Mouse (Mus musculus) midbrain, embryonic 11.5 days (tissue): ENCODE results near the gene Rasgrf1. TPM values are rescaled to one million over a fixed set of nuclear protein-coding genes. Genes with fewer than 3 reads are reported as not detected.
A peak's percentile ranks its signal among the peaks of the same experiment; 100 is the strongest.

Source experiments
- ATAC-seq: fragments of 200-750 bp; cut with Nextera tagmentation; 2 replicates; pipeline ENCODE4 v1.8.0; 2017; ENCODE audit warnings: moderate TSS enrichment, moderate library complexity; ENCODE audit not compliant: low FRiP score
- DNase-seq: peaks from one replicate; pipeline ENCODE4 v3.0.0; 2015; ENCODE audit warnings: low spot score; ENCODE audit errors: missing footprints
- H3K27ac ChIP-seq: fragments of 300-500 bp; sonication (generic); 2 replicates; pipeline ENCODE4 v1.5.1; 2014; ENCODE audit warnings: low read depth, low read length
- H3K27me3 ChIP-seq: fragments of 300-500 bp; sonication (generic); 2 replicates; pipeline ENCODE4 v1.6.1; 2014; ENCODE audit warnings: mild to moderate bottlenecking, low read length, moderate library complexity, mixed read lengths; ENCODE audit not compliant: control insufficient read depth, insufficient read depth
- H3K36me3 ChIP-seq: fragments of 300-500 bp; sonication (generic); 2 replicates; pipeline ENCODE4 v1.6.1; 2014; ENCODE audit warnings: mild to moderate bottlenecking, low read length, moderate library complexity, mixed read lengths; ENCODE audit not compliant: control insufficient read depth, insufficient read depth
- H3K4me1 ChIP-seq: fragments of 300-500 bp; sonication (generic); 2 replicates; pipeline ENCODE4 v1.6.1; 2014; ENCODE audit warnings: low read length; ENCODE audit not compliant: control insufficient read depth, insufficient read depth
- H3K4me2 ChIP-seq: fragments of 300-500 bp; sonication (generic); 2 replicates; pipeline ENCODE4 v1.6.1; 2014; ENCODE audit warnings: mild to moderate bottlenecking, moderate library complexity
- H3K4me3 ChIP-seq: fragments of 300-500 bp; sonication (generic); 2 replicates; pipeline ENCODE4 v1.5.1; 2014; ENCODE audit warnings: low read depth, low read length
- H3K9ac ChIP-seq: fragments of 300-500 bp; sonication (generic); 2 replicates; pipeline ENCODE4 v1.6.1; 2014; ENCODE audit warnings: low read length
- H3K9me3 ChIP-seq: fragments of 300-500 bp; sonication (generic); 2 replicates; pipeline ENCODE4 v1.6.1; 2016; ENCODE audit warnings: low read length; ENCODE audit not compliant: control insufficient read depth
- WGBS: fragments of 180-500 bp; shearing (Covaris S2); extraction: QIAGEN DNeasy Blood & Tissue Kit; methylation state at CpG from one replicate; pipeline ENCODE4 v1.1.7; 2014; 5-methylcytosine and 5-hydroxymethylcytosine counted together
- polyA plus RNA-seq: library from polyadenylated mRNA; unstranded; fragments of >200 nt; fragmentation: Nextera tagmentation; extraction: Ambion mirVana; gene quantifications from 2 replicates; pipeline ENCODE4 v1.2.1, GENCODE M21; 2014

Rasgrf1 gene
- polyA plus RNA-seq: 0.07 and 0.18 TPM in 2 replicates

DNA sequence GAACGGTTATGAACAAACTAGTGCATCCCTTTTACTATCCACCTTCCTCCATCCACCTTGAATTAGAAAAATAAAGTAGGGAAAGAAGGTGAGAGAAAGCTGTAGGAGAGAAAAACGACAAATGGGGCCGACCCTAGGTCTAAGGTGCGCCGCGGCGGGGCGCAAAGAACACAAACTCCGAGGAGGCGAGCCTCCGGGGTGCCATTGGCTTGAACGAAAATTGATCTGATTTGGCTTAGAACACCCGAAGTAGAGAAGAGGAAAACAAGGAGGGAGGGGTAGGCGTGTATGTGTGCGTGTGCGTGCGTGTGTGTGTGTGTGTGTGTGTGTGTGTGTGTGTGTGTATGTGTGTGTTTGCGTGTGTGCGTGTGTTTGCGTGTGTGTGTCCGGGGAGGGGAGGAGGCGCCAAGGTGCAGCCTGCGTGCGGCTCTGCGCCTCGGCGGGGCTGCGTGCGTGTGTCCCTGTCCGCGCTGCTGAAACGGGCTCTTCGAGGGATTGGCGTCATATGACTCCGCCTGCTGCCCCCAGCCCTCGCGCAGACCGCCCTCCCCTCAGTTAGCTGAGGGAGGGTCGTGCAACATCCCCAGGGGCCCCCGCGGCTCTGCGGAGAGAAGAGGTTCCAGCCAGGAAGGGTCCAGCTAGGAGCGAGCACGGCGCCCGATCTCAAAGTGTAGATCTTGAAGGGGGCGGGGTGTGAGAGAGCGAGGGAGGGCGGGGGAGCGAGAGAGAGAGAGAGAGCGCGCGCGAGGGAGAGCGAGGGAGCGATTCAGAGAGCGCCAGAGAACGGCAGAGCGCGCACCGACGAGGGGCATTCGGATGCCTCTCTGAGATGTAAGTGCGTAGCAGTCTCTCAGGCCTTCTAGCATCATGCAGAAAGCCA lies at the start of gene Rasgrf1:
TSS of gene Rasgrf1 (plus strand) at position 778 of the 880 bp plus-strand sequence.
- H3K9me3 ChIP-seq: no peaks in the 10 kb centered on the region
- H3K4me3 ChIP-seq: peak within 1 kb of the TSS; percentile 47
- under 1% methylated on average over 61 of the region's 64 CpGs for WGBS
- peak within 1 kb of the TSS; percentile 42 for H3K9ac ChIP-seq
- H3K4me1 ChIP-seq: peaks cover 11% of the 10 kb centered on the region
- H3K27me3 ChIP-seq: peaks cover 68% of the 10 kb centered on the region
- ATAC-seq: peak; percentile 74
- H3K27ac ChIP-seq: no peak within 1 kb of the TSS
- no peaks in the 10 kb centered on the region for H3K36me3 ChIP-seq
- peak; percentile 97 for DNase-seq
- peak within 1 kb of the TSS; percentile 78 for H3K4me2 ChIP-seq

DNA sequence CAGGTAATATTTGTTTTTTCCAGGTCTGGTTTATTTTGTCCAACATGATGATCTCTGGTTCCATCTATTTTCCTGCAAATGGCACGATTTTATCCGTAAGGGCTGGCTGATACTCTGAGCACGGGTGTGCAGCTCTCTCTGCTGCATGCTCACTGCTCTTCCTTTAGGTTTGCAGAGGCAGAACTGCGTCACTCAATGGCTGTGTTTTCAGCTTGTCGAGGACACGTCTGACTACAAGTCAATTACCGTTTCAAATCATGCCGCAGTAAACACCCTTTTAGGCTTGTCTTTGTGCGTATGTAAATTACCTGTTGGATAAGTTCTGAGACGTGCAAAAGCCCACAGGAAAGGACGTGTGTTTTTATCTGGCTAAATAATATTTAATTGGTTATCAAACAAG lies 49.6 kb upstream of the Rasgrf1 start:
- no peak overlapping the region for H3K4me2 ChIP-seq
- no peaks in the 10 kb centered on the region for H3K9me3 ChIP-seq
- H3K27me3 ChIP-seq: no peaks in the 10 kb centered on the region
- H3K4me3 ChIP-seq: no peak overlapping the region
- H3K4me1 ChIP-seq: no peaks in the 10 kb centered on the region
- ATAC-seq: peak; percentile 42; the same call in 1 of the 2 replicates
- no peak overlapping the region for H3K9ac ChIP-seq
- no peak overlapping the region for H3K27ac ChIP-seq
- no peak for DNase-seq
- H3K36me3 ChIP-seq: no peaks in the 10 kb centered on the region
- WGBS: 71% methylated on average over 11 of the region's 11 CpGs

DNA sequence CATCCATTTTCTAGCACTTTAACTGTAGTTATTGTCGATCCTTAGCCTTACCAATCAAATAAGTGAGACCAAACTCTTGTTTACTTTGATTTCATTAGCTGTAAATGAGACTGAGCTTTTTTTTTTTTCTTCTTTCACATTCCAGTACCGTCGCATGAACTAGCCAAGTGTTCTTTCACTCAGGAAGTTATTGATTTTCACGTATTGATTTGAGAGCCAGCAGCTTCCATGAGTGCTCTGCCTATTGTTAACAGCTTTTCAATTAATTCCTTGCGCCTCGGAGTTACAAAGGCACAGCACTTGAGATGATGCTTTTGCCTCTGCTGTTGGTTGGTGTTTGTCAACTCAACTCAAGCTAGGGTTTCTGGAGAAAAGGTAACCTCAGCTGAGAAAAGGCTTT lies 49.1 kb upstream of the Rasgrf1 start:
- no peaks in the 10 kb centered on the region for H3K4me1 ChIP-seq
- no peaks in the 10 kb centered on the region for H3K36me3 ChIP-seq
- no peak overlapping the region for H3K9ac ChIP-seq
- DNase-seq: no peak
- peak; percentile 68; the same call in 1 of the 2 replicates for ATAC-seq
- no peak overlapping the region for H3K4me3 ChIP-seq
- no peak overlapping the region for H3K27ac ChIP-seq
- no peak overlapping the region for H3K4me2 ChIP-seq
- H3K27me3 ChIP-seq: no peaks in the 10 kb centered on the region
- WGBS: 64% methylated on average over 6 of the region's 6 CpGs
- H3K9me3 ChIP-seq: no peaks in the 10 kb centered on the region

DNA sequence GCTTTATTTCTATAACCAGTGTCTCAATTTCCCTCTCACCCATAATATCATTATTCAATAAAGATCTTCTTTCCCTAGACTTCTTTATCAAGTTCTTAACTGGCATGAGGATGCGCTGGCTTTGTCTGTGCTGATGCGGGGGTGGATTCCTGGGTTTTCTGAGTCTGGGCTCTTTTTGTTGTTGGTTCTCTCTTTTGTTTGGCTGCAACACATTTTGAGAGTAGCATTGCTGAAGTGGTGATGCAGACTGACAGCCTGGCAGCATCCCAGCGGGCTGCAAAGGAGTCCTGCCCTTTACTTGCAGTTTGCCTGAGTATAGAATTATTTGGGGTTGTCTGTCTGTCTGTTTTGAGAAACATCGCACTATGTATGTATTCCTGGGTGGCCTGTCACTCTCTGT lies 42.6 kb upstream of the Rasgrf1 start:
- 24% methylated on average over 4 of the region's 4 CpGs for WGBS
- peaks cover 11% of the 10 kb centered on the region; the same call in 1 of the 2 replicates for H3K27me3 ChIP-seq
- ATAC-seq (no peak), DNase-seq (no peak)
- H3K9me3 ChIP-seq: no peaks in the 10 kb centered on the region
- H3K9ac ChIP-seq: no peak overlapping the region
- H3K4me2 ChIP-seq: no peak overlapping the region
- no peak overlapping the region for H3K27ac ChIP-seq
- no peaks in the 10 kb centered on the region for H3K36me3 ChIP-seq
- H3K4me3 ChIP-seq: no peak overlapping the region
- H3K4me1 ChIP-seq: no peaks in the 10 kb centered on the region

DNA sequence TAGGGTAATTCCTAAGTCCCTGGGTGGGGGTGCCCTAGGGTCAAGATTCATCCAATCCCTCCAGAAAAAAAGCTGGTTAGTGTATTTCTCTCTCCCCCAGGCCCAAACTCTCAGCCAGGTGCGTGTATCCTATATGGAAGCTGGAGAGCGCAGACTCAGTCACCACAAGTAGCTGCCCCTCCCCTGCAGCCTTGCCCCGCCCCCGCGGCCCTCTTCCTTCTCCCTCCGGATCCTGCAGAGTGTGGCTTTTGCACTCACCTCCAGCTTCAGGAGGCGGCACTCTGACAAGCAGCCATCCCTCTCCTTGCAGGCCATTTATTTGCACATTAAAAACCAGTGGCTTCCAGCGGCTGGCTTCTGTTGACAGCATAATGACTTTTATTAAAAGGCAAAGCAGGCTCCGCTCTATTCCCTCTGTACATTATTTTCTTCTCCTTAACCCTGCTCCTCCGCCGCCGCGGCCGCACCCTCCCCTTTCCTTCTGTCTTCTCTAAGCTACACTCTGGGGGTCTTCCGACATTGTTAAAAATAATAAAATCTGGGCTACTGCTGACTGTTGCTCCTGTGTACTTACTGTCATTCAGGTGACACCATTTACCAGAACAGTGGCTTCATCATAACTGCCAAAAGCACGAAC lies 41.5 kb upstream of the Rasgrf1 start:
- Histone ChIP-seq H3K4me1 (no peaks in the 10 kb centered on the region), H3K4me3 (no peak overlapping the region), H3K27ac (no peak overlapping the region), H3K27me3 (peaks cover 11% of the 10 kb centered on the region; the same call in 1 of the 2 replicates), H3K36me3 (no peaks in the 10 kb centered on the region), H3K9ac (no peak overlapping the region), H3K4me2 (peak overlapping the region; percentile 6; the same call in 1 of the 2 replicates), H3K9me3 (no peaks in the 10 kb centered on the region)
- DNase-seq: no peak
- peak; percentile 66 for ATAC-seq
- WGBS: 4% methylated on average over 16 of the region's 16 CpGs

DNA sequence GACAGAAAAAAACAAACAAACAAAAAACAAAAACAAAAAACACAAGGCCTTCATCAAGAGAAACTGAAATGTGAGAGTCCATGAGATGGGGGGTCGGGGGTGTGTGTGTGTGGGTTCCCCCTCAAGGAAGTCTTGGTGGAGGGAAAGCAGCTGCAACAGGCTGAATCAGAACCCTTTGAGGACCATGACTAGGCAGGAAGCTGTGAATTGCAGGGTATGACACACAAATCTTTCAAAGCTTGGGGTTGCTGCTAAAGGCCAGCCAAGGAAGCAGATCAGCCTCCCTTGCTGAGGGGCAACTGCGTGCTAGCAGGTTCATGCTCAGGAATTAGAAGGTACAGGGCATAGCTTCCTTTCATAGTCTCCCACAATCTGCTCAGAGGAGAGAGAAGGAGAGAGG lies 40.1 kb upstream of the Rasgrf1 start:
- H3K27me3 ChIP-seq: peaks cover 17% of the 10 kb centered on the region
- no peaks in the 10 kb centered on the region for H3K9me3 ChIP-seq
- H3K36me3 ChIP-seq: no peaks in the 10 kb centered on the region
- DNase-seq (no peak), ATAC-seq (no peak)
- no peak overlapping the region for H3K9ac ChIP-seq
- 12% methylated on average over 2 of the region's 2 CpGs for WGBS
- H3K4me1 ChIP-seq: no peaks in the 10 kb centered on the region
- H3K27ac ChIP-seq: no peak overlapping the region
- H3K4me3 ChIP-seq: no peak overlapping the region
- H3K4me2 ChIP-seq: no peak overlapping the region

DNA sequence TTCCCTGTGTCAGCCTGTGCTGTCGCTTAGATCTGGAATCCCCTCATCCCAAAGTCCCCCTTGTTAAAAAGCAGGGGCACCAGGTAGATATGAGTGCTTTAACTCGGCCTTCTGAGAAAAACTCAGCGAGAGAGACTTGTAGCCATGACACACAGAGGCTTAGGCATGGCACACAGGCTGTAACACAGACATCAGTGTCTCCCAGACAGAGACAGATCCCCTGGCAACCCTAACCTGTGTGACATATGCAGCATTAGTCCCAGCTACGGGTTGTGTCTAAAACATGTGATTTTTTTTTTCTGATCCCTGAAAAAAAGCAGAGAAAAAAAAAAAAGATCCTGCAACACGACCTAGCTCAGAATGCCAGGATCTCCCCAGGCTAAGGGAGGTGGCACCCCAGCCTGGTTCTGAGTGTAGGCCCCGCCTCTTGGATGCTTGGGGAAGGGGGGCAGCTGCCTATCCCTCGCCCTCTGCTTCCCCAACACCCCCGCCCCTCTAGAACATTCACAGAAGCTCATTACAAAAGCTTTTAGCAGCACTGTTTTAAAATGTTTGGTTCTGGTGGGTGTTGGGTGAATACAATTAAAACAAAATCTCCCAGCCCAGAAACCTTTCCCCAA lies 39.1 kb upstream of the Rasgrf1 start:
- Histone ChIP-seq H3K27ac (no peak overlapping the region), H3K4me3 (no peak overlapping the region), H3K4me1 (no peaks in the 10 kb centered on the region), H3K36me3 (no peaks in the 10 kb centered on the region), H3K9ac (no peak overlapping the region), H3K4me2 (no peak overlapping the region), H3K9me3 (no peaks in the 10 kb centered on the region), H3K27me3 (peaks cover 27% of the 10 kb centered on the region)
- WGBS: 7% methylated on average over 8 of the region's 8 CpGs
- ATAC-seq: no peak
- DNase-seq: no peak

DNA sequence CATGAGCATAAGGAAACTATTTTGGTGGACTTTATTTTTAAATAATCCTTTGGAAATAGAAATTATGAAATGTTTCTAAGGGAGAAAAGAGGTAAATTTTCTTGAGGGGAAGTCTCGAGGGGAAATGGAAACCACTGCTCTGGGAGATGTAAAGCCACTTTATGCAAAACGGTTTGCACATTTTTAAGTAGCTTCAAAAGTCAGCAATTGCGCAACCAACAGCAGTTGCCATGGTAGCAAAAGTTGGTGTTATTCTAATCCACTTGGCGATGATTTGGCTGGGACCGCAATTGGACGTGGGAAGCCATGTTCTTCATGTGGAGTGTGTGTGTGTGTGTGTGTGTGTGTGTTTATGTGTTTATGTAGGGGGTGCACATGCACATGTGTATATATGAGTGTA lies 37.6 kb upstream of the Rasgrf1 start:
- Histone ChIP-seq H3K9ac (no peak overlapping the region), H3K4me2 (no peak overlapping the region), H3K36me3 (no peaks in the 10 kb centered on the region), H3K9me3 (no peaks in the 10 kb centered on the region), H3K27me3 (peaks cover 37% of the 10 kb centered on the region), H3K27ac (no peak overlapping the region), H3K4me1 (no peaks in the 10 kb centered on the region), H3K4me3 (no peak overlapping the region)
- 74% methylated on average over 6 of the region's 6 CpGs for WGBS
- DNase-seq (no peak), ATAC-seq (no peak)

DNA sequence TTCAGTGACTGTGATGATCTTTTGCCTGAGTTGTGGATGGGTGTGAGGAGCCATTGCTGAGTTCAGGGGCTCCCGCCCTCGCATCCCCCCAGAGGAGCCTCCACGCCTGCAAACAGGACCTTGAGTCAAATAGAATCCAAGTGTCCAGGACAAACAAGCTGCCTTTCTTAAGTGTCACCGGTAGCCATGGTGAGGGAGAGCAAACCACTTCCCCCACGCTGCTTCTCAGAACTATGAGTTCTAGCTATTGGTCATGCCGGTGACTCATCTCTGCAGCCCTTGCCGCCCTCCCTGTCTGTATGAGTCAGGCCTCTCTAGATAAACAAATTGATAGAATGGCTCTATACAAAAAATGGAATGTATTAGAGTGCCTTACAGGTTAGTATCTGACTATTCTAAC lies 35.3 kb upstream of the Rasgrf1 start:
- H3K27ac ChIP-seq: no peak overlapping the region
- DNase-seq (peak; percentile 73), ATAC-seq (no peak)
- H3K4me3 ChIP-seq: no peak overlapping the region
- H3K9ac ChIP-seq: no peak overlapping the region
- H3K27me3 ChIP-seq: peaks cover 36% of the 10 kb centered on the region
- H3K4me2 ChIP-seq: no peak overlapping the region
- H3K36me3 ChIP-seq: no peaks in the 10 kb centered on the region
- H3K4me1 ChIP-seq: no peaks in the 10 kb centered on the region
- 58% methylated on average over 7 of the region's 7 CpGs for WGBS
- H3K9me3 ChIP-seq: no peaks in the 10 kb centered on the region
